Mouse (Mus musculus): ENCODE data around the gene Dcaf11. TPM values are rescaled to one million over a fixed set of nuclear protein-coding genes. Genes with fewer than 3 reads are reported as not detected.
A peak's percentile ranks its signal among the peaks of the same experiment; 100 is the strongest.

Dcaf11 gene
- polyA plus RNA-seq, 1 experiment: 54.5 TPM

DNA sequence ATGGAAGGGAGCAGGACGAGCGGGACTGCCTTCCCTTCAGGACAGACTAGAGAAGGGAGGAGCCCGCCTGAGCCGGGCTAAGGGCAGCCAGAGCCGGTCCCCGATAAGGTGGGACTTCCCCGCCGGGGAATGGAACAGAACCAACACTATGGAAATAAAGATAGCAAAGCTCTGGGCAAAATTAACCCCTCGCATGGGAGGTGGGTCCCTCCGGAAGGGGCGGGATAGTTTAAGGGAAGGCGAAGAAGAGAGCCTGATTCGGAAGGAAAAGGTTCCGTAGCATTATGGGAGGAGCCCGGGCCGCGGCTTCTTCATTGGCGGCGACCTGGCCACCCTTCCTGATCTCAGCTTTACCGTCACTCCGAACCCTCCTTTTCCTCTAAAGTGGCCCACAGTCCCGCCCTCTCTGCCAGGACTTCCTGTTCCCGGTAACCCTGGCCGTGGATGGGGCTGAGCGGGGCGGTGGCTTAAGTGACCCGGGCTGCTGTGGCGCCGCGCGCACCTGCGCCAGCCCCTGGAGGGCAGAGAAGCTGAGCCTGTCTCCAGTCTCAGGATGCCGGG, 31.6 kb downstream of the Dcaf11 start, which contains the start of gene Rnf31:
Rnf31 (plus strand) TSS at position 378 of the 561 bp plus-strand sequence.
- Histone ChIP-seq H3K4me1 (ENCODE audit: control insufficient read depth, insufficient read depth, low read length) (peaks cover 16% of the 10 kb centered on the region), H3K27ac (ENCODE audit: control insufficient read depth, insufficient read depth, low read depth, low read length) (peak within 1 kb of the TSS; percentile 87), H3K27me3 (ENCODE audit: control insufficient read depth, insufficient read depth, low read length) (no peaks in the 10 kb centered on the region), H3K36me3 (ENCODE audit: control insufficient read depth, insufficient read depth, low read length) (no peaks in the 10 kb centered on the region), H3K4me3 (ENCODE audit: control insufficient read depth, low read depth, low read length) (peak within 1 kb of the TSS; percentile 88)
- TF ChIP-seq POLR2A (IDR thresholded peaks at IDR 0.05; ENCODE audit: control insufficient read depth, low read depth, low read length): peak; percentile 38; the same call in 1 of the 2 replicates
- TF ChIP-seq CTCF (IDR thresholded peaks at IDR 0.05; ENCODE audit: control insufficient read depth, insufficient read depth, insufficient replicate concordance, low read depth, low read length): no peak

DNA sequence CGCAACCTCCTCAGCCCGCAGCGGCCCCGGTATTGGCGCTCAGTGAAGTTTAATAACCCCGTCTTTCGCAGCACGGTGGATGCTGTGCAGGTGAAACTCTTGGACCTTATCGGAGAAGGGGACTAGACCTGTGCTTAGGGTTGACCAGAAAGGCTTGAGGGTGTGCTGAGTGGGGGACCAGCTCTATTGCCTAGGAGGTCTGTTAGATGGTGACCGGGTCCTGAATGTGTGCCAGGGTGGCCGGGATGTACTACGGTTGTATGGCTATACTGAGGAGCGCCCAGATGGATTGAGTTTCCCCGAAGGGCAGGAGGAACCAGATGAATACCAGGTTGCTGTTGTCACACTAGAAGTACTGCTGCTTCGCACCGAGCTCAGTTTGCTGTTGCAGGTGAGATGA, 32.4 kb downstream of the Dcaf11 start:
- peaks cover 19% of the 10 kb centered on the region for H3K4me1 ChIP-seq (ENCODE audit: control insufficient read depth, insufficient read depth, low read length)
- no peaks in the 10 kb centered on the region for H3K27me3 ChIP-seq (ENCODE audit: control insufficient read depth, insufficient read depth, low read length)
- H3K36me3 ChIP-seq (ENCODE audit: control insufficient read depth, insufficient read depth, low read length): no peaks in the 10 kb centered on the region
- no peak for TF ChIP-seq CTCF (IDR thresholded peaks at IDR 0.05; ENCODE audit: control insufficient read depth, insufficient read depth, insufficient replicate concordance, low read depth, low read length)
- no peak overlapping the region for H3K27ac ChIP-seq (ENCODE audit: control insufficient read depth, insufficient read depth, low read depth, low read length)
- H3K4me3 ChIP-seq (ENCODE audit: control insufficient read depth, low read depth, low read length): peak overlapping the region; percentile 88

DNA sequence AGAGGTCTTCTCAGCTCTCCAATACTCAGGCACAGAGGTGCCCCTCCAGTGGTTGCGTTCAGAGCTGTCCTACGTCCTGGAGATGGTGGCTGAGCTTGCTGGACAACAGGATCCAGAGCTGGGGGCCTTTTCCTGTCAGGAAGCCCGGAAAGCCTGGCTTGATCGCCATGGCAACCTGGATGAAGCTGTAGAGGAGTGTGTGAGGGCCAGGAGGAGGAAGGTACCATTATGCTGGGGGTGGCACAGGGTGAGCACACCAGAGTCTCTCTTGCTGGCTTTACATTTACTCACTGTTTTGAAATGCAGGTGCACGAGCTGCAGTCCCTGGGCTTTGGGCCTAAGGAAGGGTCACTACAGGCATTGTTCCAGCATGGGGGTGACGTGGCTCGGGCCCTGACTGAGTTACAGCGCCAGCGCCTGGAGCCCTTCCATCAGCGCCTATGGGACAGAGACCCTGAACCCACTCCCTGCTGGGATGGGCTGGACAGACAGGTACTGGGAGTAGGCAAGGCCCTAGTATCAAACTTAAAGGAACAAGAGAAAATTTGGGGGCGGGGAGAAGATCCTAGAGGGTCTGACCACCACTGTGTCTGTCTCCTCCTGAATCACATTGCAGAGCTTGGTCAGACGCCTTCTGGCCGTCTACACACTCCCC, 36.4 kb downstream of the Dcaf11 start:
- TF ChIP-seq CTCF (IDR thresholded peaks at IDR 0.05; ENCODE audit: control insufficient read depth, insufficient read depth, insufficient replicate concordance, low read depth, low read length) (no peak), POLR2A (IDR thresholded peaks at IDR 0.05; ENCODE audit: control insufficient read depth, low read depth, low read length) (no peak)
- Histone ChIP-seq H3K4me1 (ENCODE audit: control insufficient read depth, insufficient read depth, low read length) (peaks cover 15% of the 10 kb centered on the region), H3K27me3 (ENCODE audit: control insufficient read depth, insufficient read depth, low read length) (no peaks in the 10 kb centered on the region), H3K27ac (ENCODE audit: control insufficient read depth, insufficient read depth, low read depth, low read length) (no peak overlapping the region), H3K36me3 (ENCODE audit: control insufficient read depth, insufficient read depth, low read length) (no peaks in the 10 kb centered on the region), H3K4me3 (ENCODE audit: control insufficient read depth, low read depth, low read length) (peak overlapping the region; percentile 56)

DNA sequence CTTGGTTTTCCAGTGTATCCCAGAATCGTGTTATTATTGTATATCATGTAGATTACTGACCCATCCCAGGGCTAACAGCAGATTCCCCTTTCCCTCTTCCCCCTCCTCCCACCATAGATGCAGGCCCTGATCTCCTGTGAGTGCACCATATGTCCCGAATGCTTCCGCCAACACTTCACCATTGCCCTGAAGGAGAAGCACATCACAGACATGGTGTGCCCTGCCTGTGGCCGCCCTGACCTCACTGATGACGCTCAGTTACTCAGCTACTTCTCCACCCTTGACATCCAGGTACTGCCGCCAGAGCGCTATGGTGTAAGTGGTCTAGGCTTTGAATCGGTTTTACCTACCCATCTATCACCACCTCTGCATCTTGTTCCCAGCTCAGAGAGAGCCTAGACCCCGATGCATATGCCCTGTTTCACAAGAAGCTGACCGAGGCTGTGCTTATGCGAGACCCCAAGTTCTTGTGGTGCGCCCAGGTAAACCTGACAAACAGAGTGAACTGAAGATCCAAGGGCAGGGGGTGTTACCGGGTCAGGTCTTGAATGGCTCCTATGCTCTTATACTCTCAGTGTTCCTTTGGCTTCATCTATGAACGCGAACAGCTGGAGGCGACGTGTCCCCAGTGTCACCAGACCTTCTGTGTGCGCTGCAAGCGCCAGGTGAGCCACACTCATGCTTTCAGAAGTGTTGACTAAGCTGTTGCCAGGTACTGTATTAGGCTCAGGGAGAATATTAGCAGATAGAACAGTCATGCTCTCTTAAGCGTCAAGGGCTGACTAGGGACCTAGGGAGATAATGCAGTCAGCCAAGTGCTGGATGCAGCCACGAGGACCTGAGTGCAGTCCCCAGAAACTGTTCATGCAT, 39.0 kb downstream of the Dcaf11 start:
- TF ChIP-seq POLR2A (IDR thresholded peaks at IDR 0.05; ENCODE audit: control insufficient read depth, low read depth, low read length) (no peak), CTCF (IDR thresholded peaks at IDR 0.05; ENCODE audit: control insufficient read depth, insufficient read depth, insufficient replicate concordance, low read depth, low read length) (no peak)
- Histone ChIP-seq H3K27ac (ENCODE audit: control insufficient read depth, insufficient read depth, low read depth, low read length) (no peak overlapping the region), H3K4me1 (ENCODE audit: control insufficient read depth, insufficient read depth, low read length) (peaks cover 6% of the 10 kb centered on the region), H3K27me3 (ENCODE audit: control insufficient read depth, insufficient read depth, low read length) (no peaks in the 10 kb centered on the region), H3K36me3 (ENCODE audit: control insufficient read depth, insufficient read depth, low read length) (no peaks in the 10 kb centered on the region), H3K4me3 (ENCODE audit: control insufficient read depth, low read depth, low read length) (no peak overlapping the region)

DNA sequence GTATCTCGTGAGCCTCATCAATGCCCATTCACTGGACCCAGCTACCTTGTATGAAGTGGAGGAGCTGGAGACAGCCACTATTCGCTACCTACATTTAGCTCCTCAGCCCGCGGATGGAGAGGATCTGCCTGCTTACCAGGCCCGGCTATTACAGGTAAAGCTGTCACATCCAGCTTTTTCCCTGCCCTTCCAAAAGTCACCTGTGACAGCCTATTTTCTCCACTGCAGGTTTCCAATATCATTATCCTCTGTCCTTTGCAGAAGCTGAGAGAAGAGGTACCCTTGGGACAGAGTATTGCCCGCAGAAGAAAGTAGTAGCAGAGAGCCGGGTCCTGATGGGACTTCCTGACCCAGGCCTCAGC, 43.4 kb downstream of the Dcaf11 start, which contains the start of gene Irf9:
Irf9 (plus strand) TSS at position 301 of the 362 bp plus-strand sequence.
- no peaks in the 10 kb centered on the region; the same call in 1 of the 2 replicates for H3K4me1 ChIP-seq (ENCODE audit: control insufficient read depth, insufficient read depth, low read length)
- TF ChIP-seq POLR2A (IDR thresholded peaks at IDR 0.05; ENCODE audit: control insufficient read depth, low read depth, low read length) (no peak), CTCF (IDR thresholded peaks at IDR 0.05; ENCODE audit: control insufficient read depth, insufficient read depth, insufficient replicate concordance, low read depth, low read length) (no peak)
- peak within 1 kb of the TSS; percentile 75 for H3K4me3 ChIP-seq (ENCODE audit: control insufficient read depth, low read depth, low read length)
- no peaks in the 10 kb centered on the region for H3K36me3 ChIP-seq (ENCODE audit: control insufficient read depth, insufficient read depth, low read length)
- peak within 1 kb of the TSS; percentile 86 for H3K27ac ChIP-seq (ENCODE audit: control insufficient read depth, insufficient read depth, low read depth, low read length)
- no peaks in the 10 kb centered on the region for H3K27me3 ChIP-seq (ENCODE audit: control insufficient read depth, insufficient read depth, low read length)

DNA sequence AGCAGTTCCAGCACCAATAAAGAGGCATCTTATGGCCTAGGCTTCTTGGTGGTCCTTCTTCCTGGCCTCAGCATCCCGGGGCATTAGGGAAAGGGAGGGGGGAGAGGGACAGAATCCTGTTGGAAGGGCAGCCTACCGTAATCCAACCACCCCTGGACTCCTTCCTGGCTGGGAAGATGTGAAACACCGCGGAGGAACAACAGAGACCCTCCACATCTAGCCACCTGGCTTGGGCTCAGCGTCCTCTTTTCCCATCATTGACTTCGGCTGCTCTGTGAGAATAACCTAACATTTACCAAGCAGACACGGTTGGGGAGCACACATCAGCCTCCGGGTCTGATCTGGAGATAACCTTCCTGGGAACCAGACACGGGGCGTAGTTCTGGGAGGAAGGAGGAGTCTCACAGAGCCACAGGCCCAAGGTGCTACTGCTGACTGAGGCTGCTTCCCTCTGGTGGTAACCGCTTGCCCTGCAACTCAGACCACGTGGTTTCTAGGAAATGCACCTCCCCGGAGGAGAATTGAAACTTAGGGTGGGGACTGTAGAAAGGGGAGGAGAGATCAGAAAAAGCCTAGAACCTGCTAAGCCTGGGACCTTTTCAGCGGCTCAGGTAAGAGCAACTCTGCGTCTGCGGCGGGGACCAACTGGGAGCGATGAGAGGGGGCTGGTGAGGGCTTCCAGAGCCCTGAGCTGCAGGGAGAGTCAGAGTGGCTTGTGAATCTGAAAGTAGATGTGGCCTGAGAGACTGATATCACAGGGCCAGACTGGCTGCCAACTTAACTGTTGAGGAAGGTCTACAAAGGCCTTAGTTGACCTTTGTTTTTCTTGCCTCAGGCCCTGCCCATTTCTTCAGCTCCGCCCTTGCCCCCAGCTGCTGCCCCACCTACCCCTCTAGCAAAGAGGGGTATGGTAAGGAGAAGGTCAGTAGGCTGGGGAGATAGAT, 44.1 kb downstream of the Dcaf11 start:
- no peaks in the 10 kb centered on the region for H3K27me3 ChIP-seq (ENCODE audit: control insufficient read depth, insufficient read depth, low read length)
- no peaks in the 10 kb centered on the region; the same call in 1 of the 2 replicates for H3K4me1 ChIP-seq (ENCODE audit: control insufficient read depth, insufficient read depth, low read length)
- H3K4me3 ChIP-seq (ENCODE audit: control insufficient read depth, low read depth, low read length): peak overlapping the region; percentile 75
- no peaks in the 10 kb centered on the region for H3K36me3 ChIP-seq (ENCODE audit: control insufficient read depth, insufficient read depth, low read length)
- TF ChIP-seq CTCF (IDR thresholded peaks at IDR 0.05; ENCODE audit: control insufficient read depth, insufficient read depth, insufficient replicate concordance, low read depth, low read length): peak; percentile 76; the same call in 1 of the 2 replicates
- TF ChIP-seq POLR2A (IDR thresholded peaks at IDR 0.05; ENCODE audit: control insufficient read depth, low read depth, low read length): no peak
- peak overlapping the region; percentile 86 for H3K27ac ChIP-seq (ENCODE audit: control insufficient read depth, insufficient read depth, low read depth, low read length)

Measured in testis, adult 2 months (tissue).